Mouse (Mus musculus) splenic B cell, adult 2 months (primary cell): ENCODE results near the gene Rnf220.
"Not testable (repeated sequence)": the region's sequence is repeated elsewhere in the genome, so short reads cannot be mapped to it uniquely, and the experiment has no call there.

Experiments used
- DNase-seq: peaks from one replicate; pipeline ENCODE4 v3.0.0-alpha.2; 2011; ENCODE audit warnings: low read depth, low spot score
- H3K27me3 ChIP-seq: 2 replicates; pipeline ENCODE4 v1.6.1; 2012; ENCODE audit warnings: mild to moderate bottlenecking, low read length, moderate library complexity, mixed read lengths; ENCODE audit not compliant: control insufficient read depth, poor library complexity, insufficient read depth, severe bottlenecking
- H3K36me3 ChIP-seq: 2 replicates; pipeline ENCODE4 v1.6.1; 2012; ENCODE audit warnings: mild to moderate bottlenecking, low read length, moderate library complexity, mixed read lengths; ENCODE audit not compliant: control insufficient read depth, poor library complexity, insufficient read depth, severe bottlenecking

The Rnf220 gene

GRCm38 (mm10) chr4:117262987-117263386, 233.9 kb downstream of the Rnf220 start:
- H3K27me3 ChIP-seq: no peaks in the 10 kb centered on the region
- DNase-seq: no peak

GRCm38 (mm10) chr4:117262101-117262913, 234.5 kb downstream of the Rnf220 start:
- DNase-seq: no peak
- Histone ChIP-seq H3K27me3 (no peaks in the 10 kb centered on the region), H3K36me3 (no peaks in the 10 kb centered on the region)

More at GRCm38 (mm10) chr4:117262987-117263386, 233.9 kb downstream of the Rnf220 start:
- no peaks in the 10 kb centered on the region for H3K36me3 ChIP-seq

DNA sequence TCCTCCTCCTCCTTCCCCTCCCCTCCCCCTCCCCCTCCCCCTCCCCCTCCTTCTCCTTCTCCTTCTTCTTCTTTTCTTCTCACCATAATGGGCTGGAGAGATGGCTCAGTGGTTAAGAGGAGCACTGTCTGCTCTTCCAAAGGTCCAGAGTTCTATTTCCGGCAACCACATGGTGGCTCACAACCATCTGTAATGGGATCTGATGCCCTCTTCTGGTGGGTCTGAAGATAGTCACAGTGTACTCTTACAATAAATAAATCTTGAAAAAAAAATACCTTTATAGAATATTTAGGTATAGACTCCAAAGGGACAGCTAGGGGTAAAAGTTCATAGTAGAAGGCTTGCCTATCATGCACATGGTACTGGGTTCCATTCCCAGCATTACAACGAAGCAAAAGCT, 235.6 kb downstream of the Rnf220 start:
- no peaks in the 10 kb centered on the region for H3K27me3 ChIP-seq
- no peak for DNase-seq
- H3K36me3 ChIP-seq: no peaks in the 10 kb centered on the region

DNA sequence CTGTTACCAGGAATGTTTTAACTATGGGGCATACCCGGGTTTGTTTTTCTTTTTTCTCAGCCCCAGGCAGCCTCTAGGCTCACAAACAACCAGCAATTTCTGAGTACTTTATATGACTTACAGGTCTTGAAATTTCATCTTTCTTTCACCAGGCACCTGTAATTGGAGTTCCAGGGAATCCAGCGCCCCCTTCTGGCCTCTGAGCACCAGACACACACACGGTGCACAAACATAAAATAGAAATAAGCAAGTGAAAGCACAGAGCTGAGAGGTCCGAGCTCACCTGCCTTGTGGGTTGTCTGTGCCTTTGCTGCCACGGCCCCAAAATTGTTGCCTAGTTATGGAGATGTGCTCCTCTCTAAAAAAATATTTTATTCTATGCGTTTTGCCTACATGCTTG, 236.9 kb downstream of the Rnf220 start:
- not testable (repeated sequence) for H3K36me3 ChIP-seq, DNase-seq, H3K27me3 ChIP-seq

GRCm38 (mm10) chr4:117254672-117255071, 242.2 kb downstream of the Rnf220 start:
- H3K36me3 ChIP-seq: no peaks in the 10 kb centered on the region
- DNase-seq: no peak

GRCm38 (mm10) chr4:117254017-117254627, 242.7 kb downstream of the Rnf220 start:
- no peak for DNase-seq
- H3K27me3 ChIP-seq: no peaks in the 10 kb centered on the region
- H3K36me3 ChIP-seq: no peaks in the 10 kb centered on the region

More at GRCm38 (mm10) chr4:117254672-117255071, 242.2 kb downstream of the Rnf220 start:
- H3K27me3 ChIP-seq: no peaks in the 10 kb centered on the region

- H3K36me3 ChIP-seq: no peaks in the 10 kb centered on the region
- H3K27me3 ChIP-seq: no peaks in the 10 kb centered on the region
- DNase-seq: no peak
Measured at GRCm38 (mm10) chr4:117253218-117254016, 243.4 kb downstream of the Rnf220 start.

DNA sequence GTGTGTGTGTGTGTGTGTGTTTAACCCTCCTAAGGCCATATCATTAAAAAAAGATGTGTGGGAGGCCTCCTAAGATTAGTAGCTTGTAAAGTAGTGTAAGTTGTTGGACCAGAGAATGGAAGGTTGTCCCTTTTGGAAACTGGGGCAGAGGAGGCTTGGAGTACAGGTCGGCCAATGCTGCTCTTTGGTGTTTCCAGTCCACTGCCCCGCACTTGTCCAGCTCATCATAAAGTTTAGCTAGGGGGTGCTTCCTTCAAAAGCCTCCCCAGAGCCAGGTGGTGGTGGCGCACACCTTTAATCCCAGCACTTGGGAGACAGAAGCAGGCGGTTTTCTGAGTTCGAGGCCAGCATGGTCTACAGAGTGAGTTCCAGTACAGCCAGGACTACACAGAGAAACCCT, 244.1 kb downstream of the Rnf220 start:
- no peak for DNase-seq
- Histone ChIP-seq H3K36me3 (no peaks in the 10 kb centered on the region), H3K27me3 (no peaks in the 10 kb centered on the region)

GRCm38 (mm10) chr4:117252351-117252750, 244.5 kb downstream of the Rnf220 start:
- no peak for DNase-seq
- Histone ChIP-seq H3K27me3 (no peaks in the 10 kb centered on the region), H3K36me3 (no peaks in the 10 kb centered on the region)

DNA sequence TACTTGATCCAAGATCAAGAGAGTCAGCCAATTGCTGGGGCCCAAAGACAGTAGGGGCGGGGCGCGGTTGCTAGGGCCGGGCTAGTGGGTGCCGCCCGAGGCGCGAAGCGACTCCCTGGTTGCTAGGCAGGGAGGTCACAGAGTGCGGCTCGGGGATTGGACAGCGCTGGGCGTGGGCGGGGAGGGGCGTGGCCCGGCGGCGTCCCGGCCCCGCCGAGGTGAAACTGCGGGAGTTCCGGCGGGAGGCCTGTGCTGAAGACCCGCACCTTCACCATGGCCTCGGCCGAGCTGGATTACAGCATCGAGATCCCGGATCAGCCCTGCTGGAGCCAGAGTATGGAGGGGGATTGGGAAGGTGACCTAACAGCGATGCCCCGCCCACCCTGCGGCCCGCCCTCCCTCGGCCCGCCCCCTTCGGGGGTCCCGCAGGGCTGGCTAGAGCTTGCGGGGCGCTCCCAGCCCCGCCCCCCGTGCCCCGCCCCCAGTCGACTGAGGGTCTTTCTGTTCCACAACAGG, 245.0 kb downstream of the Rnf220 start, which contains the start of the genes Tmem53 and Armh1:
TSS of gene Tmem53 (plus strand) at position 151 of the 516 bp plus-strand sequence.
TSS of gene Armh1 (minus strand) at position 325 of the 516 bp plus-strand sequence.
- Histone ChIP-seq H3K27me3 (no peaks in the 10 kb centered on the region), H3K36me3 (no peaks in the 10 kb centered on the region)
- peak; percentile 89 for DNase-seq

GRCm38 (mm10) chr4:117250982-117251381, 245.9 kb downstream of the Rnf220 start:
- DNase-seq: no peak
- no peaks in the 10 kb centered on the region; the same call in 1 of the 2 replicates for H3K27me3 ChIP-seq
- no peaks in the 10 kb centered on the region for H3K36me3 ChIP-seq

- no peak for DNase-seq
- Histone ChIP-seq H3K36me3 (no peaks in the 10 kb centered on the region), H3K27me3 (no peaks in the 10 kb centered on the region)
Measured at GRCm38 (mm10) chr4:117240867-117241266, 256.0 kb downstream of the Rnf220 start.

DNA sequence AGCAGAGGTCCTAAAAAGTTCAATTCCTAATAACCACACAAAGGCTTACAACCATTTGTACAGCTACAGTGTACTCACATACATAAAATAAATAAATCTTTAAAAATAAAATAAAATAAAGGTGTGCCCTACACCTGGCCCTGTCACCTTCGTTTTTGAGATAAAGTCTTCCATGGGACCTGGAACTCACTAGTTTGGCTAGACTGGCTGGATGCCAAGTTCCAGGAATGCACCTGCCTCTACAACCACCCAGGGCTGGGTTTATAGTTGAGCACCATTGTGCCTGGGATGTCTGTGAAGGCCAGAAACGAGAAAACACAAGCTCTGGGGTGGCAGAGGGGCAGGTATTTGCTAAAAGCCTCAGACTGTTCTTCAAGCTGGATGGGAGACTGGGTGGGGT, 257.7 kb downstream of the Rnf220 start:
- DNase-seq: no peak
- H3K27me3 ChIP-seq: no peaks in the 10 kb centered on the region
- no peaks in the 10 kb centered on the region for H3K36me3 ChIP-seq

DNA sequence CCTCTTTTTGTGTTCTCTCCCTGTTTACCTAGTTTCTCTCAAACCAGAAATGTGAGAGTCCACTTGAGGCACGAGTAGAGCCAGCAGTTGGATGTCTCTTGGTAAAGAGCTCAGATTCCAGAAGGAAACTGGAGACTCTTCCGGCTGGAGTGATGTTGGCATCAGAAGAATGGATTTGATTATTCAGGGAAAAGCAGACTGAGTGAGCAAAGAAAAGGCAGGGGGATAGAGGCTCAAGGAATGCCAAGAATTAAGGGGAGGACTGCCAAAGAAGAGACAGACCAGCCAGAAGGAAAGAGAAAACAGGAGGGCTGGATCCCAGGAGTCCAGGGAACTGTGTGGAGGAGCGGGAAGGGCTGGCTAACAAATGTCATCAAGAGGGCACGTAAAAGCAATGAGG, 261.0 kb downstream of the Rnf220 start:
- no peaks in the 10 kb centered on the region for H3K36me3 ChIP-seq
- no peaks in the 10 kb centered on the region for H3K27me3 ChIP-seq
- DNase-seq: no peak
